Mouse (Mus musculus) lung, embryonic 14.5 days (tissue): ENCODE data around the gene Rspo1. TPM values are rescaled to one million over a fixed set of nuclear protein-coding genes. Genes with fewer than 3 reads are reported as not detected.

ENCODE experiments used
- ATAC-seq: fragments of 200-750 bp; cut with Nextera tagmentation; 2 replicates; pipeline ENCODE4 v1.8.0; 2017; ENCODE audit warnings: mild to moderate bottlenecking, moderate TSS enrichment, moderate library complexity; ENCODE audit not compliant: insufficient read depth
- DNase-seq: peaks from one replicate; pipeline ENCODE4 v3.0.0-alpha.2; 2015
- H3K27ac ChIP-seq: fragments of 300-500 bp; sonication (generic); 2 replicates; pipeline ENCODE4 v1.5.1; 2014; ENCODE audit warnings: low read depth, mild to moderate bottlenecking, moderate library complexity
- H3K27me3 ChIP-seq: fragments of 300-500 bp; sonication (generic); 2 replicates; pipeline ENCODE4 v1.6.1; 2014; ENCODE audit warnings: low read length, control low read depth; ENCODE audit not compliant: insufficient read depth
- H3K36me3 ChIP-seq: fragments of 300-500 bp; sonication (generic); 2 replicates; pipeline ENCODE4 v1.6.1; 2014; ENCODE audit warnings: control low read depth; ENCODE audit not compliant: insufficient read depth
- H3K4me1 ChIP-seq: fragments of 300-500 bp; sonication (generic); 2 replicates; pipeline ENCODE4 v1.6.1; 2014; ENCODE audit warnings: antibody characterized with exemption, control low read depth; ENCODE audit not compliant: insufficient read depth
- H3K4me2 ChIP-seq: fragments of 300-500 bp; sonication (generic); 2 replicates; pipeline ENCODE4 v1.6.1; 2014; ENCODE audit warnings: mild to moderate bottlenecking
- H3K4me3 ChIP-seq: fragments of 300-500 bp; sonication (generic); 2 replicates; pipeline ENCODE4 v1.5.1; 2014; ENCODE audit warnings: low read depth, low read length
- H3K9ac ChIP-seq: fragments of 300-500 bp; sonication (generic); 2 replicates; pipeline ENCODE4 v1.6.1; 2014
- H3K9me3 ChIP-seq: fragments of 300-500 bp; sonication (generic); 2 replicates; pipeline ENCODE4 v1.6.1; 2016; ENCODE audit warnings: low read depth, low read length, control low read depth
- CTCF ChIP-seq: IDR thresholded peaks from 2 replicates; pipeline ENCODE4 v1.5.1; 2016; ENCODE audit warnings: antibody characterized with exemption, low read depth
- WGBS: fragments of 180-500 bp; shearing (Covaris S2); extraction: QIAGEN DNeasy Blood & Tissue Kit; methylation state at CpG from one replicate; pipeline ENCODE4 v1.1.7; 2014; 5-methylcytosine and 5-hydroxymethylcytosine counted together
- polyA plus RNA-seq: library from polyadenylated mRNA; unstranded; fragments of >200 nt; fragmentation: Nextera tagmentation; extraction: Ambion mirVana; gene quantifications from 2 replicates; pipeline ENCODE4 v1.2.1, GENCODE M21; 2014

The Rspo1 gene
- polyA plus RNA-seq, 1 experiment from 2014 or later, result 16.0 TPM

DNA sequence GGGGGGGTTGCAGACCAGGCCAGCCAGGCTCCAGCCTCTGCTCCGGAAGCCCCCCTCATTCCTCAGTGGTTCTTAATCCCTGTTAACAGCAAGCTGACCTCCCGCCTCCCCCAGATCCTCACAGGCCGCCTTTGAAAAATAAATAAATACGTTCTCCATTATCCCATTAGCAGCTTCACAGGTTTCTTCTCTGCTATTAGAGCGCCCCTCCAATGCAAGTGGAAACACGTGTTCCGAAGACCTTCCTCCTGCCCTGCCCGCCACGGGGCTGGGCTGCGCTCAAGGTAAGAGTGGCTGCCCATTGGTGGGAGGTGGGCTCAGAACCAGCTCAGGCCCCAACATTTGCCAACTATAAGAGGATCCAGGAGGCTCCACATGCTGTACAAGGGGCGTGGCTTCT, 23.7 kb upstream of the Rspo1 start:
- 22% methylated on average over 11 of the region's 11 CpGs for WGBS
- TF ChIP-seq CTCF, result no peak
- no peaks in the 10 kb centered on the region for H3K27me3 ChIP-seq
- H3K4me2 ChIP-seq, result no peak overlapping the region
- no peaks in the 10 kb centered on the region for H3K9me3 ChIP-seq
- no peak for ATAC-seq
- H3K36me3 ChIP-seq, result no peaks in the 10 kb centered on the region
- no peak for DNase-seq
- H3K9ac ChIP-seq, result no peak overlapping the region
- no peak overlapping the region for H3K4me3 ChIP-seq
- H3K27ac ChIP-seq, result no peak overlapping the region
- H3K4me1 ChIP-seq, result no peaks in the 10 kb centered on the region

DNA sequence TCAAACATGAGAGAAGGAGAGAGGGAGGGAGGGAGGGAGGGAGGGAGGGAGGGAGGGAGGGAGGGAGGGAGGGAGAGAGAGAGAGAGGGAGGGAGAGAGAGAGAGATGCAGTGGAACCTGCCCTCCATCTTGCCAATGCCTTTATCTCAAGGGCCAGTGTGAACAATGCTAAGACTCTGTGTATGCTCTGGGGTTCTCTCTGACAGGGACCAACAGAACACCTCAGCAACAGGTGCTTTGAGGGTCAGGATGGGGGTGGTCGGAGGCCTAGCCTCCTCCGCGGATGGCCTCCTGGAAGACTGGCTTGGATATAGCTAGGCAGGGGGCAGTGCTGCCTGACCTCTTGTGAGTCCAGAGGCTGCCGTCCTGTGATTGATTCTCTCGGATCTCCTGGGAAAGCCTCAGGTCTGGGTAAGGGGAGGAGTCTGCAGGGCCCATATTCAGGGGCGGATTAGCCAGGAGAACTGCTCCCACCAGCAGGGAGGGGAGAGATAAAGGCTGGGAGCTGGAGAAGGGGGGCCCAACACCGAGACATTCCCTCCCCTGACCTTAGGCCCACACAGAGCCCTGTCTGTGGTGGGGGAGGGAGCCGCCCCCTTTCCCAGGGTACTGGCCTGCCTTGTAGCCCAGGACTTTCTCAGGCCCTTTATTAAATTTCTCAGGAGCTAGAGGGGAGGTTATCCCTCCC, 21.2 kb upstream of the Rspo1 start:
- H3K9ac ChIP-seq, result no peak overlapping the region
- H3K4me1 ChIP-seq, result no peaks in the 10 kb centered on the region
- TF ChIP-seq CTCF, result no peak
- no peak overlapping the region for H3K27ac ChIP-seq
- DNase-seq, result no peak
- WGBS, result 10% methylated on average over 8 of the region's 8 CpGs
- no peaks in the 10 kb centered on the region for H3K27me3 ChIP-seq
- no peaks in the 10 kb centered on the region for H3K36me3 ChIP-seq
- no peaks in the 10 kb centered on the region for H3K9me3 ChIP-seq
- no peak overlapping the region for H3K4me2 ChIP-seq
- no peak for ATAC-seq
- H3K4me3 ChIP-seq, result no peak overlapping the region

DNA sequence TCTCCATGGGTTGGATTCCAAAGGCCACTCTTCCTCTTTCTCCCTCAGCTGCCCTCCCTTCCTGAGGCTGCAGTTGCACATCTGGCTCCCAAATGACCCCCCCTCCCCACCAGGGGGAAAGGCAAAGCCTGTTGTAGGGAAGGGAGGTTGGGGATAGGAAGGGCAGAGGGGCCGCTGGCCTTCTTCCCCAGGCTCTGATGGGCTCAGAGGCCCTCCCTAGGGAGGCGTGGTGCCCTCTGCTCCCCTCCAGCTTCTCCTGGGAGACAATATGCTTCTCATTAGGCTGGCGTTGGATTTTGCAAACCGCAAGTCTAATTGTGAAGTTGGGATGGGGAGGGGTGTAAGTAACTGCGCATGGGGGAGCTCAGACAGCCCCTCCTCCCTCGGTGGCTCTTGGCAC, 17.5 kb upstream of the Rspo1 start:
- no peaks in the 10 kb centered on the region for H3K36me3 ChIP-seq
- no peaks in the 10 kb centered on the region for H3K27me3 ChIP-seq
- no peak for TF ChIP-seq CTCF
- H3K9me3 ChIP-seq, result no peaks in the 10 kb centered on the region
- H3K4me3 ChIP-seq, result no peak overlapping the region
- WGBS, result 52% methylated on average over 6 of the region's 6 CpGs
- no peak overlapping the region for H3K9ac ChIP-seq
- DNase-seq (no peak), ATAC-seq (no peak)
- no peaks in the 10 kb centered on the region for H3K4me1 ChIP-seq
- H3K27ac ChIP-seq, result no peak overlapping the region
- no peak overlapping the region for H3K4me2 ChIP-seq

DNA sequence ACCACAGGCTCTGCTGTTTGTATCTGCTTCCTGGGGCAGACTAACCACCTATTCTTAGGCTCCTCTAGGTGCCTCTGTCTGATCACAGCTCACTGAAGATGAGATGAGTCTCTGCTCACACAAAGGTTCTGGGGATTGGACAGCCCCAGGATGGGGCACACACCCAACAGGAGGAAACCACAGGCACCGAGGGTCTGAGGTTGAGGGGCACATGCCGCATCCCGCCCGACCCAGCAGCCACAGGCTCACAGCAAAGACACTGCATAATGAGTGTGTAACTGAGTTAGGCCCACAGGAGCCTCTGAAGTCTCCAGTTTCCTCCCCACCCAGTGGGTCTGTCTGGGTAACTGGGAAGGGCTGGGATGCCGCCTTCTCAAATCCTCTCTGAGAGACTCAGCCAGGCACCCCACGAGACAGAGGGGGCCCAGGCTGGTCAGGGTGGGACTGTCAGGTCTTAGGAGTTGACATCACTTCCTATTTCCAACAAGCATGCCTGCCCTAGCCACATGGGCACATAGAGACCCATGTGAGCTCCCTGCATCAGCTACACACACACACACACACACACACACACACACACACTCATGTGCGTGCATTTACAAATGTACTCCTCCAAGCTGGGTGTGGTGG, 16.9 kb upstream of the Rspo1 start:
- Histone ChIP-seq H3K4me1 (no peaks in the 10 kb centered on the region), H3K27me3 (no peaks in the 10 kb centered on the region), H3K9me3 (no peaks in the 10 kb centered on the region), H3K27ac (no peak overlapping the region), H3K4me2 (no peak overlapping the region), H3K36me3 (no peaks in the 10 kb centered on the region), H3K9ac (no peak overlapping the region), H3K4me3 (no peak overlapping the region)
- DNase-seq (no peak), ATAC-seq (no peak)
- WGBS, result 83% methylated on average over 7 of the region's 7 CpGs
- TF ChIP-seq CTCF, result no peak

- Histone ChIP-seq H3K4me2 (no peak overlapping the region), H3K27ac (no peak overlapping the region), H3K4me3 (no peak overlapping the region), H3K36me3 (no peaks in the 10 kb centered on the region), H3K9me3 (no peaks in the 10 kb centered on the region), H3K4me1 (no peaks in the 10 kb centered on the region), H3K9ac (no peak overlapping the region), H3K27me3 (no peaks in the 10 kb centered on the region)
- no peak for TF ChIP-seq CTCF
- ATAC-seq (no peak), DNase-seq (no peak)
- 59% methylated on average over 11 of the region's 11 CpGs for WGBS
Observed at GRCm38 (mm10) chr4:124970194-124970593, 16.0 kb upstream of the Rspo1 start.

DNA sequence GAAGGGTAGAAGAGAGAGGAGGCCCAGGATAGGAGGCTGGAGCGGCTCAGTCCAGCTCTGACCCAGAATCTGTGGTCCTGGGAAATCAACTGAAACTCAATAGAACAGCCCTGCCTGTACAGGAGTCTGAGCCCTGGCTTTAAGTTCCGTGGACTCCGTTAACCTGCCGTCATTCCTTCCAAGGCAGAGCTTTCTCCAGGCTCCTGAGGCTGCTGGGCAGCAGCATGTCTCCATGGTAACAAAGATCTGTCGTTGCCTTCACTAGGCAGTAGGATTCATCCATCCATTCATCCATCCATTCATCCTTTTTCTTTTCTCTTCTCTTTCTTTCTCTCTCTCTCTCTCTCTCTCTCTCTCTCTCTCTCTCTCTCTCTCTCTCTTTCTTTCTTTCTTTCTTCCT, 15.6 kb upstream of the Rspo1 start:
- ATAC-seq, result no peak
- WGBS, result 34% methylated on average over 5 of the region's 5 CpGs
- DNase-seq, result no peak
- Histone ChIP-seq H3K4me3 (no peak overlapping the region), H3K27ac (no peak overlapping the region), H3K9me3 (no peaks in the 10 kb centered on the region), H3K27me3 (no peaks in the 10 kb centered on the region), H3K36me3 (no peaks in the 10 kb centered on the region), H3K4me2 (no peak overlapping the region), H3K4me1 (no peaks in the 10 kb centered on the region), H3K9ac (no peak overlapping the region)
- TF ChIP-seq CTCF, result no peak

GRCm38 (mm10) chr4:124971094-124971493, 15.1 kb upstream of the Rspo1 start:
- no peak for TF ChIP-seq CTCF
- Histone ChIP-seq H3K36me3 (no peaks in the 10 kb centered on the region), H3K9ac (no peak overlapping the region), H3K27ac (no peak overlapping the region), H3K9me3 (no peaks in the 10 kb centered on the region), H3K4me3 (no peak overlapping the region), H3K27me3 (no peaks in the 10 kb centered on the region), H3K4me1 (no peaks in the 10 kb centered on the region), H3K4me2 (no peak overlapping the region)
- WGBS, result 68% methylated on average over 8 of the region's 8 CpGs
- no peak for ATAC-seq
- DNase-seq, result no peak

GRCm38 (mm10) chr4:124972316-124972715, 13.9 kb upstream of the Rspo1 start:
- H3K4me2 ChIP-seq, result no peak overlapping the region
- H3K27ac ChIP-seq, result no peak overlapping the region
- TF ChIP-seq CTCF, result no peak
- ATAC-seq (no peak), DNase-seq (no peak)
- no peak overlapping the region for H3K4me3 ChIP-seq
- H3K27me3 ChIP-seq, result no peaks in the 10 kb centered on the region
- H3K9ac ChIP-seq, result no peak overlapping the region
- no peaks in the 10 kb centered on the region for H3K9me3 ChIP-seq
- H3K36me3 ChIP-seq, result no peaks in the 10 kb centered on the region
- WGBS, result 34% methylated on average over 9 of the region's 9 CpGs
- H3K4me1 ChIP-seq, result no peaks in the 10 kb centered on the region
